Mouse (Mus musculus): Measurements from ENCODE around the gene Cmas.

Gene Cmas

GRCm38 (mm10) chr6:142793468-142793867 is 37.0 kb downstream of the Cmas start:
- no peak for DNase-seq (ENCODE audit: low read depth)

- DNase-seq (ENCODE audit: low read depth) = no peak
Observed at GRCm38 (mm10) chr6:142795087-142795486, 38.6 kb downstream of the Cmas start.

- DNase-seq (ENCODE audit: low read depth) = no peak
Observed at GRCm38 (mm10) chr6:142795655-142796441, 39.4 kb downstream of the Cmas start.

- no peak for DNase-seq (ENCODE audit: low read depth)
Observed at GRCm38 (mm10) chr6:142797996-142798395, 41.5 kb downstream of the Cmas start.

- DNase-seq (ENCODE audit: low read depth) = no peak
Observed at GRCm38 (mm10) chr6:142798837-142799236, 42.4 kb downstream of the Cmas start.

- no peak for DNase-seq (ENCODE audit: low read depth)
Observed at GRCm38 (mm10) chr6:142799704-142800374, 43.4 kb downstream of the Cmas start.

GRCm38 (mm10) chr6:142801687-142802086 is 45.2 kb downstream of the Cmas start:
- no peak for DNase-seq (ENCODE audit: low read depth)

- no peak for DNase-seq (ENCODE audit: low read depth)
Observed at GRCm38 (mm10) chr6:142802617-142803525, 46.4 kb downstream of the Cmas start.

GRCm38 (mm10) chr6:142804402-142804801 is 47.9 kb downstream of the Cmas start, which contains the start of gene Sult6b2:
Gene Sult6b2 (minus strand): TSS chr6:142804502.
- DNase-seq (ENCODE audit: low read depth) = no peak

- DNase-seq (ENCODE audit: low read depth) = no peak
Observed at GRCm38 (mm10) chr6:142806326-142806725, 49.8 kb downstream of the Cmas start.

- DNase-seq (ENCODE audit: low read depth) = no peak
Observed at GRCm38 (mm10) chr6:142809373-142810098, 53.0 kb downstream of the Cmas start.

GRCm38 (mm10) chr6:142810239-142810638 is 53.8 kb downstream of the Cmas start:
- no peak for DNase-seq (ENCODE audit: low read depth)

GRCm38 (mm10) chr6:142812969-142813368 is 56.5 kb downstream of the Cmas start:
- no peak for DNase-seq (ENCODE audit: low read depth)

- no peak for DNase-seq (ENCODE audit: low read depth)
Observed at GRCm38 (mm10) chr6:142814011-142814410, 57.5 kb downstream of the Cmas start.

GRCm38 (mm10) chr6:142814495-142814921 is 58.0 kb downstream of the Cmas start:
- peak; percentile 70 for DNase-seq (ENCODE audit: low read depth)

- no peak for DNase-seq (ENCODE audit: low read depth)
Observed at GRCm38 (mm10) chr6:142815513-142815912, 59.0 kb downstream of the Cmas start.

- DNase-seq (ENCODE audit: low read depth) = no peak
Observed at GRCm38 (mm10) chr6:142818306-142818705, 61.8 kb downstream of the Cmas start.

- DNase-seq (ENCODE audit: low read depth) = no peak
Observed at GRCm38 (mm10) chr6:142823008-142823787, 66.7 kb downstream of the Cmas start.

Measured in c-Kit-positive CD71-positive TER-119-negative erythroid progenitor cells, embryonic 14.5 days (primary cell).